Mouse (Mus musculus) gastrocnemius, postnatal 14 days (tissue): ENCODE results near the gene Axin1. TPM values are rescaled to one million over a fixed set of nuclear protein-coding genes. Genes with fewer than 3 reads are reported as not detected.
"Not testable (repeated sequence)": the region's sequence is repeated elsewhere in the genome, so short reads cannot be mapped to it uniquely, and the experiment has no call there.

Experiments used
- DNase-seq: peaks from one replicate; pipeline ENCODE4 v3.0.0; 2021; ENCODE audit warnings: mixed read lengths
- intact Hi-C: fragments of 180-260 bp; cut with DNase I; formaldehyde crosslinking; loops from one replicate; pipeline ENCODE4 v1.15.1; 2025; ENCODE audit warnings: low total_unique reads
- total RNA-seq, 2 experiments: library from RNA; stranded (reverse); gene quantifications; 2 replicates each; pipeline ENCODE4 v1.2.3; 2021

The Axin1 gene
- total RNA-seq, 2 experiments from 2014 or later: 12.0 to 13.3 TPM

DNA sequence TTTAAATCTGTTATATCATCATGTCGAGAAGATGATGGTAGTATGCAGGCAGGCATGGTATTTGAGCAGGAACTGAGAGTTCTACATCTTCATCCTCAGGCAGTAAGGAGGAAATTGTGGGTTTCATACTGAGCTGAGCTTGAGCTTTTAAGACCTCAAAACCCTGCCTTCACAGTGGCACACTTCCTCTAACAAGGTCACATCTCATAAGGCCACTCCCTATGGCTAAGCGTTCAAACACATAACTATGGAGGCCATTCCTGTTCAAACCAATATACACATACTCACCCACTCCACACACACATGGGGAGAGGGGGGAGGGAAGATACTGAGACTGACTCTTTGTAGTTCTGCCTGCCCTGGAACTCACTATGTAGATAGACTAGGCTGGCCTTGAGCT is 29.6 kb downstream of the Axin1 start:
- intact Hi-C loops: no loop called here
- no peak for DNase-seq

DNA sequence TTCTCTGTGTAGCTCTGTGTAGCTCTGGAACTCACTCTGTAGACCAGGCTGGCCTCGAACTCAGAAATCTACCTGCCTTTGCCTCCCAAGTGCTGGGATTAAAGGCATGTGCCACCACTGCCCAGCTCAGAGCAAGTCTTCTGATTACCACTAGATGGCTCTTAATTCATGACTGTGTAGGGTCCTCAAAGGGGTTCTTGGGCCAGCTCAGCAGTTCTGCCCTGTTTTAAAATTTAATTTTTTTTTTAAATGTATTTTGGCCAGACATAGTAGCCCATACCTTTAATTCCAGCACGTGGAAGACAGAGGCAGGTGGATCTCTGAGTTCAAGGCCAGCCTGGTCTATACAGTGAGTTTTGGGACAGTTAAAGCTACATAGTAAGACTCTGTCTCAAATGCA is 36.8 kb downstream of the Axin1 start:
- DNase-seq, intact Hi-C loops: not testable (repeated sequence)

DNA sequence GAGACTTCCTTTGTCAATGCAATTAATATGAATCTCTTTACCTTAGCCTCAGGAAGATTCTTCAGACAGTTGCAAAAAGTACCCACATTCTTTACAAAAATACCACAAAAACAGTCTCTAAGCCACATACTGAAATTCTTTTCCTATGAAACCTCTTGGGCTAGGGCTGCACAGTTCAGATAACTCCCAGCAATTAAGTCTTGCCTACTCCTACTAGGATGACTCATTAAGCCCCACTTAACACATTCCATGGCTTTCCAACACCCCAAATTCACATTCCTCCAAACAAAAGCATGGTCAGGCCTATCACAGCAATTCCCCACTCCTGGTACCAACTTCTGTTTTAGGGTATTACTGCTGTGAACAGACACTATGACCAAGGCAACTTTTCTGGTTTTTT is 40.1 kb downstream of the Axin1 start:
- DNase-seq: no peak
- intact Hi-C loops: no loop called here

DNA sequence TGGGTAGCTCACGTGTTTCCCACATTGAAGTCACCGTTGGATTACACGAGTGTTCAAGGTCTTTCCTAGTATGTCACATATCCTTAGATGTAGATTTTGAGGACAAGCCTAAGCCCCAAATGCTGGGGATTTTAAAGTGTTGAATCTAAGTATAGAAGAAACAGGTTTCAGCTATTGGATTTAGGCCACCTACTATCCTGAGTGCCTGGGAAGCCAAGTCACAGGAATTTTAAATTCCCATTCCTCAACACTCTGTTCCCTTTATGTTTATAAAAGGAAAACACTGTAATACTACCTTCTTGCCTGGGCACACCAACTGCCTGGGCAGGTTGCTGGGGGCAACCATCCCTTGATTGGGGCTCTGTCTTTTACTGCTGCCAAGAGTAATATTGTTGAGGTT is 42.7 kb downstream of the Axin1 start:
- DNase-seq: no peak
- intact Hi-C loops: no loop called here

DNA sequence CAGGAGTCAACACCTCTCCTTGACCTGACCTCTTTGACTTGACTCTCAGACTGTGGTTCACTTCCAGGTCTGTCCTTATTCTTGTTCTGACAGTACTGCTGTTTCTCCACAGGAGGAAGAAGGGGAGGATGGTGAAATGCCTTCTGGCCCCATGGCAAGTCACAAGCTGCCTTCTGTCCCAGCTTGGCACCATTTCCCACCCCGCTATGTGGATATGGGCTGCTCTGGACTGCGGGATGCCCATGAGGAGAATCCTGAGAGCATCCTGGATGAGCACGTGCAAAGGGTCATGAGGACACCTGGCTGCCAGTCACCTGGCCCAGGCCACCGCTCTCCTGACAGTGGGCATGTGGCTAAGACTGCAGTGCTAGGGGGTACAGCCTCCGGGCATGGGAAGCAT is 49.1 kb downstream of the Axin1 start:
- intact Hi-C loops: no loop called here
- DNase-seq: no peak

DNA sequence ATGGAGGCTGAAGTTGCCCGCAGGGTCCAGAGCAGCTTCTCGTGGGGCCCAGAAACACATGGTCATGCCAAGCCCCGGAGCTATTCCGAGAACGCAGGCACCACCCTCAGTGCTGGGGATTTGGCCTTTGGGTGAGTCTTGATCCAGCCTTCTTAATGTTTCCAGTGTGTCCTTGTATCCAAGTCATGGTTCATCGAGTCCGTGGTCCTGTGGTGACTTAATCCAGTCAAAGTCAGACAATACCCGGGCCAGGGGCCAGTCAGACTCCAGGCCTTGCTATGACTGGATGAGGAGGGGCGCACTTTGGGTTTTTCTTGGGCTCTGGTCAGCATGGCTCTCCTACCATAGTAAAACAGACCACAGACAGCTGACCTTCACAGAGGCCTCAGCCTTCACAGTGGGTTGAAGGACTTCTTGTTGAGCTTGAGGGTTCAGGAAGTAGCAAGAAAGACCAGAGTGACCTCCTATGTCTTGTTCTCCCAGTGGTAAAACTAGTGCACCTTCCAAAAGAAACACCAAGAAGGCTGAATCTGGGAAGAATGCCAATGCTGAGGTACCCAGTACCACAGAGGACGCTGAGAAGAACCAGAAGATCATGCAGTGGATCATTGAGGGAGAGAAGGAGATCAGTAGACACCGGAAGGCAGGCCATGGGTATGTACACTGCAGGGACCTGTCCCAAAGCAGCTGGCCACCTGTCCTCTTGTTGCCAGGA is 49.8 kb downstream of the Axin1 start:
- intact Hi-C loops: no loop called here
- no peak for DNase-seq

DNA sequence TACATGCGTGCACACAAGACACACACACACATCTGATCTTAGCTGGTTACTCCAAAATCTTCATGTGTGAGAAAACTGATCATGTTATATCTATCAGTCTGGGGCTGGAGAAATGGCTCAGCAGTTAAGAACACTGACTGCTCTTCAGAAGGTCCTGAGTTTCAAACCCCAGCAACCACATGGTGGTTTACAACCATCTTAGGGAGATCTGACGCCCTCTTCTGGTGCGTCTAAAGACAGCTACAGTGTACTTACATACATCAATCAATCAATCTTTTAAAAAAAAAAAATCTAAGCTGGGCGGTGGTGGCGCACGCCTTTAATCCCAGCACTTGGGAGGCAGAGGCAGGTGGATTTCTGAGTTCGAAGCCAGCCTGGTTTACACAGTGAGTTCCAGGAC is 53.0 kb downstream of the Axin1 start:
- intact Hi-C loops, DNase-seq: not testable (repeated sequence)

DNA sequence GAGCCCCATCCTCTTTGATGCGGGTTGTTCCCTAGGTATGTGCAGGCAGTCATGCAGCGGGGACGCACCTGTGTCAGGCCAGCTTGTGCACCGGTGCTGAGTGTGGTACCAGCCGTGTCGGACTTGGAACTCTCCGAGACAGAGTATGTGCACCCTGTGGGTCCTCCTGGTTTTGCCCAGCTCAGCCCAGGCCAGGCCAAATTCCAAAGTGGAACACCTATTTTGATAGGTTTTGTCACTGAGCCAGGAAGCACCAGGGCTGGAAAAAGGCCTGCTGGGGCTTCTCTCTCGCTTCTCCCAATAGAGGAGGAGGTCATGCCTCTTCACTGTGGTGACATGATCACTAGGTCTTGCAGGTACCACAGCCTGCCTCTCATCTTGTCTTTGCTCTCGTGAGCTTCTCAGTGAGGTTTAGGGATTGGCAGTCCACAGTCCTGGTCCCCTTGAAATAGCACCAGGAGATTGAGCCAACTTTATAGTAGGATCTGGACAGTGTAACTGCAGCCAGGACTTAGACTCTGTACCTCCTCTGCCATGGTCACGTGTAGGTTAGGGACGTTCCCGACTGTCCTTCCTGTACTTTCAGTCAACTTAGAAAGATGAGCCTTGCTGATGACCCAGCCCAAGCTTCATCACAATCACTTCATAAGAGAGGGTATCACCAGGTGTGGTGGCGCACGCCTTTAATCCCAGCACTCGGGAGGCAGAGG is 54.1 kb downstream of the Axin1 start:
- intact Hi-C loops: no loop called here
- no peak for DNase-seq

DNA sequence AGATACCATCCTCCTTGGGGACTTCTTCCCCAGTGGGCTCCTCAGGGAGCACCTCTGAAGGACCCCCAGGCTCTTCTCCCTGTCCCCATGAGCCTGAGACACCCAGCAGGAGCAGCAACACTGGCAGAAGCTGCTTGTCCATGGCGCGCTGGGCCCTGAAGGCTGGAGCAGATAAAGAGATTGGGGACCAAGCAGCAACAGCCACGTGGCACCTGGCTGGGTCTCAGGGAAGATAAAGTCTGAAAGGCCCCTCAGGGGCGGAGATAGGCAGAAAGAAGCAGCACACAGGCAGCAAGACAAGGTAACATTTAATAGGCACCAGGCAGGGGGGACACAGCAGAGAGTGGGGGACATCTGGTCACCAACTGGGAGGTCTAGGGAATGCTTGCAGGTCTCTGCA is 60.4 kb downstream of the Axin1 start, which contains the start of gene Pdia2:
Gene Pdia2, minus strand, starts transcription at position 196 of the 400 bp plus-strand sequence.
- DNase-seq: no peak
- intact Hi-C loops: no loop called here

DNA sequence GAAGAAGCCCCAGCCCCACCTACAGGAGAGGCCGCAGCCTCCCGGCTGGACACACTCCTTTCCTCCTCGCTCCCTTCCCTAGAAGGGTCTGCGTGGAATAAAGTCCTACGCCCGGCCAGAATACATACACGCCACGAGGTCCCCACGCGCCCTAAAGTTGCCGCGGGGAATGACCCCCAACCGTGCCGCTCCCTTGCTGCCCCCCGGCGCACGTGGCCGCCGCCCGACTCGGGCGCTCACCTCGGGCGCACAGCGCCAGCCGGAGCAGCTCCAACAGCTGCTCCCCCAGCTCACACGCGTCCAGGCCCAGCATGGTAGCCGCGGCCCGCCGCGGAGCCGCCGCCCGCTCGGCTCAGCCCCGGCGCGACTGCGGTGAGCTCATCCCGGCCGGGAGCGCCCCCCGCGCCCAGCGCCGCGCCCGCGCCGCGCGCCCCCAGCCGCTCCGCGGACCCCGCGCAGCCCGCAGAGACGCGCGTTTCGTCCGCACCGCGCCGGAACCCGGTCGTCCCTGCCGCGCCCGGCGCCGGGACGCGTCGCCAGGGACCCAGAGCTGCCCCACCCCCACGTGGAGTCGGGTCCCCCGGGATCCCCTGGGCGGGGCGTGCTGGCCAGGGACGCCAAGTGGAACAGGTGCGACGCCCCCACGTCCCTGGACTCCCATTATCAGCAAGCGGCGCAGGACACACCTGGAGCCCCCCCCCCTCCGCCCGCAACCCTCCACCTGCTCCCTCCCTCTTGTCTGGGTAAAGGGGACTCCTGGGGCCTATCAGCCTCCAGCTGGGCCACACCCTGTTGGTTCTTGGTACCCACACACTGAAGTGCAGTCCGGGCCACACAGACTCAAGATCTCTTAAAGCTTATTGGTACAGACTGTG is 62.6 kb downstream of the Axin1 start:
- intact Hi-C loops: no loop called here
- no peak for DNase-seq

DNA sequence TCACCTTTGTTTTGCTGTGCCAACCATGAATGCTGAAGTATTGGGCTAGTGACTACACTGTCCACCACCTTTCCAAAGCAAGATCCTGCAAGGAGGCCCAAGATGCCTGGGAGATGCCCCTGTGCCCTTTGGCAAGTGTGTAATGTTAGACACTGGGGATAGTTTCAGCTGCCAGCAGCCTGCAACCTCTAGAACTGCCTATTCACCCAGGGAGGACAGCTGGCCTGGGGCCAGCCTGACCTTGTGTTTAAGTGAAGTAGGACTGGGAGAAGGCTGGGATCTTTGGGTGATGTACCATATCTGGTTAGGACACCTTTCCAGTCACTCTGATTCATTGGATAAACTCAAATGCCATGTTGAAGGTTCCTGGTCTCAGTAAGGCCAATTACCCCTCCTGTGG is 63.5 kb downstream of the Axin1 start:
- DNase-seq: no peak
- intact Hi-C loops: no loop called here

DNA sequence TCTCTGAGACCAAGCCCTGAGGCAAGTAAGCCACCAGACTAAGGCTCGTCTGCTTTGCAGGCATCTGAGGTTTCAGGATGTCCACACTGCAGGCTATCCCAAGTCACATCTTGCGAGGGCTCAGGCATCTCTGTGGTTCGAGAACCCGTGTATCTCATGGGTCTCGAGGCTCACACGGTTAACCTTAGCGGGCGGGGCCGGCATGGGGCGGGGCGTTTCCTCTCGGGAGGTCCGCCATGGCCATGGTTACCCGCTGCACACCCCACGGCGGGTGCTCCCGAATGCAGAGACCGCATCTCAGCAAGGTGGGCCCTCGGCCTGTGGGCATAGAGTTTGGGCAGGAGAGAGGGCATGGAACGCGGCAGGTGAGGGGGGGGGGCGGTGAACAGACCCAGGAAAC is 64.2 kb downstream of the Axin1 start, which contains the start of gene Rgs11:
Gene Rgs11, plus strand, starts transcription at position 215 of the 400 bp plus-strand sequence.
- peak; percentile 30 for DNase-seq

DNA sequence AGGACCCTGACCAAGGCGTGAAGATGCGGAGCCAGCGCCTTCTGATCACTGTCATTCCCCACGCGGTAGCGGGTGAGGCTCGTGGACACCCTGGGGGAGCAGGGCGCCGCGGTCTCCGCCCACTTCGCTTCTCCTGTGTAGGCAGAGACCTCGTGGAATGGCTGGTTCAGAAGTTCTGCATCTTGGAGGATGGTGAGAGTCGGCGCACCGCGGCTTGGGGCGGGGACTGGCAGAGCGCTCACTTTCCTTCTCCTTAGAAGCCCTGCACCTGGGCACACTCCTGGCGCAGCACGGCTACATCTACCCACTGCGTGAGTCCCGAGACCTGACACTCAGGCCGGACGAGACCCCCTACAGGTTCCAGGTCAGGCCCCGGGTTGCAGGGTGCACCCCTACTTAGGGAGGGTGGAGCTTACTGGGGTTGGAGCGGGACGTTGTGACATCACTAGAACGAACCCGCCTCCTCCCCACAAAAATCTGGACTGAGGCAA is 64.9 kb downstream of the Axin1 start:
- peak; percentile 19 for DNase-seq
- intact Hi-C loops: no loop called here

More for the DNA sequence above, 64.2 kb downstream of the Axin1 start, which contains the start of gene Rgs11:
- intact Hi-C loops: no loop called here

DNA sequence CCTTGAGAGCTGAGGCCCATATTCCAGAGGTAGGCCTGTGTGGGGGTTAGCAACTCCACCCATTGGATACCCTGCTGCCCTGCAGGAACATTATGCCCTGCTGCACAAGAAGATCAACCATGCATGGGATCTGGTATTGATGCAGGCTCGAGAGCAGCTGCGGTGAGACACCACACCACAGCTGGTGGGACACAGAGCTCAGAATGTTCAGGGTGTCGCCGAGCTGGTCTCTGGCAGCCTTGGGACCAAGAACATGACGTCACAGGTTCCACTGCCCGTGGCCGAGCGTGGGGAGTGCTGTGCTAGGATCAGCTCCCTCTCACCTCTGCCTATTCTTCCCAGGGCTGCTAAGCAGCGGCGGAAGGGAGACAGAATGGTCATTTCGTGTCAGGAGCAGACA is 66.3 kb downstream of the Axin1 start:
- no peak for DNase-seq
- intact Hi-C loops: no loop called here

DNA sequence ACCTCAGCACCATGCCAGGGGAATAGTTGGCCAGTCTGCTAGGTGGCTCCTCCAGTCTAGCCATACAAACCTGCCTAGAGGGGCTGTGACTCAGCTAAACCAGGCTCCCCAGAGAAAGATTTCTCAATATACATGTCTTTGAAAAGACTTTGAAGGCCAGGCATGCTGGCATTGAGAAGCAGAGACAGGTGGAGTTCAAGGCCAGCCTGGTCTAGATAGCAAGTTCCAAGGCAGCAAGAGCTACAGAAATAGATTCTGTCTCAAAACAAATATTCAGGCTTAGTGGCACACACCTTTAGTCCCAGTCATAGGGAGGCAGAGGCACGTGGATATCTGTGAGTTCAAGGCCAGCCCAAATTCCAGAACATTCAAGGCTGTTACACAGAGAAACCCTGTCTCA is 67.9 kb downstream of the Axin1 start:
- intact Hi-C loops: no loop called here
- no peak for DNase-seq

DNA sequence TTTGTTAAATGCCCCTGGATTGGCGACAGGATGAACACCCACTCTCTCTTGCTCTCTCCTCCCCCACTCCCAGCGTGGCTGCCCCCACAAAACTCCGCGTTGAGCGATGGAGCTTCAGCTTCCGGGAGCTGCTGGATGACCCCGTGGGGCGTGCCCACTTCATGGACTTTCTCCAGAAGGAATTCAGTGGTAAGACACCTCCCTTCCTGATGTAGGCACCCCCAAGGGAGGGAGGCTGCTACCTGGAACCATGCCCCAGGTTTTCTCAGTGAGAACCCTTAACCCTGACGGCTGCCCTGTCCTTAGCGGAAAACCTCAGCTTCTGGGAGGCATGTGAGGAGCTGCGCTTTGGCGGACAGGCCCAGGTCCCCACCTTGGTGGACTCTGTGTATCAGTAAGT is 69.2 kb downstream of the Axin1 start, which contains the start of gene Arhgdig:
Gene Arhgdig, minus strand, starts transcription at position 101 of the 400 bp plus-strand sequence.
- no peak for DNase-seq
- intact Hi-C loops: no loop called here

DNA sequence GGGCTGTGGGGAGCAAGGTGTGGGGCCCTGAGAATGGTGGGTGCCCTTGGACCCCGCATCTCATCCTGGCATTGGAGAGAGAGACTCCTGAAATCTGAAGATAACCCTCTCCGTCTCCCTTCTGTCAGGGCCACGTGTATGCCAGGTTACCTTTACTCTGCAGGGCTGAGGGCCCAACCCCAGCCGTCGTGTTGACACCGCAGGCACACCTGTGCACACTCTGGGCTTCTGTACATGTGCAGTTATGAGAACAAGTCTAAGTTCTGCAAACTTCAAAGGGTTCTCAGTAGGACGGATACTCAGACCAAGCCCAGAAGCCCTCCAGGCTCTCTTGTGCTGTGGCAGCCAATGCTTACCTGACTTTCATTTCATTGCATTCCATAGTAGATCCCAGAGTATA is 73.8 kb downstream of the Axin1 start:
- DNase-seq: no peak
- intact Hi-C loops: no loop called here

DNA sequence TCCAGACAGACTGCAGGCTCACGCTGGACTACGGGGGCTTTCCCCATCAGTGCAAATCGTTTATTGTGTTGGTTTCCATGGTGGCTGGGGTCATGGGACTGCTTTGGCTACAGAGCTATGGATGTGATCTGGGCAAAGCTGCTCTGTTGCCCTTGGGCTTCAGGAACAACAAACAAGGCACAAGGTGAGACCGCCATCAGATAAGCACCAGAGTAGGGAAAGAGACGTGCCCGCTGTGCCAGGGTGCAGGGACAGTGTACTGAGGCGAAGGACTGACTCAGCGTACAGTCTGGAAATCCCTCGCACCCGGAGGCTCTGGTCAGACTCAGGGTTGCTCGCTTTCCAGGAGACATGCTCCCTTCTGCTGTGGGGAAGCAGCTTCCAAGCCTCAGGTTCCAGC is 74.2 kb downstream of the Axin1 start:
- no peak for DNase-seq
- intact Hi-C loops: no loop called here

DNA sequence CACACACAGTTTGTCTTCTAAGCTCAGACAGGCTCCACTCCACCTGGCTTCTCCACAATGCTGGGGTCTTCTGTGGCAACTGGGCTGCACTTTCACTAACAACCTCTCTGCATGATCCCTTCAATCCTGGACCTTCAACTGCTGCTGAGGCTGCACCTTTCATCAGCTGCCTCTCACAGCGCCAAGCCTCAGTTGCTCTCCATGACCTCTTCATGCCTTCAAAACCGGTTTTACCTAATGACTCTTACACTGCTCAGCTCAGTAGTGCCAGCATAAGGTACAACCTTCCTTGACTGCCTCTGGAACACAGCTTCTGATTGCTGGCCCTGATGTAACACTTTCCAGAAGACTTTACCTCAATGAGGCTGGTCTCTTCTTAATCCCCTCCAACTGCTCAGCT is 83.0 kb downstream of the Axin1 start:
- no peak for DNase-seq
- intact Hi-C loops: no loop called here

DNA sequence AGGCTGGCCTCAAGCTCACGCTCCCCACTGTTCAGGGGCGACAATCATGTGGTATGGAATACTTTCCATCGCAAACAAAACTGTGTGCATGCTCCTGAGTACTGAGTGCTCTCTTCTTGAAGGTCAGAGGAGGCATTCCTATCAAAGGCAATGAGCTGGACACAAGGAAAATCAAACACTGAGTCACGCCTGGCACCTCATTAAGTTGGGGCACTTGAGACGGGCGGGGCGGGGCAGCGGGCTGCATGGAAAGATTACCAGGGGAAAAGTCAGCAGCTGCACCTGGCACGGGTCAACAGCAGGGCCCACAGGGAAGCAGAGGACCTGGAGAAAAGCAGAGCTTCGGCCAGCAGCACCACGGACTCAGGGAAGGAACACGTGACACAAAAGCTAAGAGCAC is 86.7 kb downstream of the Axin1 start:
- intact Hi-C loops: no loop called here
- DNase-seq: no peak
